Mouse (Mus musculus) MEL (cell line): Measurements from ENCODE around the gene Akap12. TPM values are rescaled to one million over a fixed set of nuclear protein-coding genes. Genes with fewer than 3 reads are reported as not detected.

Experiments used
- DNase-seq: peaks from one replicate; pipeline ENCODE4 v3.0.0; 2011; ENCODE audit warnings: low read depth, low spot score
- H3K27ac ChIP-seq: 2 replicates; pipeline ENCODE4 v1.5.1; 2012; ENCODE audit warnings: low read depth, mild to moderate bottlenecking, control low read depth, low read length, moderate library complexity; ENCODE audit not compliant: control insufficient read depth
- H3K27me3 ChIP-seq, 2 experiments: fragments of 150-350 bp in 1 of 2; sonication (generic) in 1 of 2; 2 replicates each; pipeline ENCODE4 v1.6.1; 2012; ENCODE audit warnings: low read length in 2 of 2, mild to moderate bottlenecking in 2 of 2, improper control_type of control experiment in 1 of 2, moderate library complexity in 1 of 2; ENCODE audit not compliant: insufficient read depth in 2 of 2, control insufficient read depth in 1 of 2
- H3K36me3 ChIP-seq, 2 experiments: 2 replicates each; pipeline ENCODE4 v1.6.1; 2012 to 2014; ENCODE audit warnings: low read length in 2 of 2, improper control_type of control experiment in 1 of 2, inconsistent platforms in 1 of 2, mild to moderate bottlenecking in 1 of 2; ENCODE audit not compliant: insufficient read depth in 2 of 2, control insufficient read depth in 1 of 2
- H3K4me1 ChIP-seq, 2 experiments: fragments of 150-350 bp in 1 of 2; sonication (generic) in 1 of 2; 2 replicates each; pipeline ENCODE4 v1.6.1; 2012; ENCODE audit warnings: low read length in 2 of 2, improper control_type of control experiment in 1 of 2, mild to moderate bottlenecking in 1 of 2; ENCODE audit not compliant: insufficient read depth in 2 of 2, control insufficient read depth in 1 of 2
- H3K4me3 ChIP-seq, 2 experiments: fragments of 150-350 bp in 1 of 2; sonication (generic) in 1 of 2; 2 replicates each; pipeline ENCODE4 v1.5.1; 2012; ENCODE audit warnings: low read depth in 2 of 2, low read length in 2 of 2, mild to moderate bottlenecking in 2 of 2, moderate library complexity in 2 of 2, control low read depth in 1 of 2, improper control_type of control experiment in 1 of 2; ENCODE audit not compliant: control insufficient read depth in 1 of 2, insufficient read depth in 1 of 2
- H3K79me2 ChIP-seq: 2 replicates; pipeline ENCODE4 v1.6.1; 2012; ENCODE audit warnings: mild to moderate bottlenecking, low read length, moderate library complexity; ENCODE audit not compliant: control insufficient read depth, poor library complexity, insufficient read depth
- H3K9ac ChIP-seq: 2 replicates; pipeline ENCODE4 v1.6.1; 2012; ENCODE audit warnings: low read depth, mild to moderate bottlenecking, control low read depth, low read length, moderate library complexity; ENCODE audit not compliant: control insufficient read depth, poor library complexity, severe bottlenecking
- H3K9me3 ChIP-seq: fragments of 150-350 bp; sonication (generic); replicated peaks from 2 replicates; pipeline ENCODE4 v1.6.1; 2012; ENCODE audit warnings: mild to moderate bottlenecking, low read length, improper control_type of control experiment, moderate library complexity; ENCODE audit not compliant: insufficient read depth
- BHLHE40 ChIP-seq: IDR thresholded peaks from 2 replicates; pipeline ENCODE4 v1.6.1; 2012; ENCODE audit warnings: low read depth, mild to moderate bottlenecking, inconsistent platforms, low read length, improper control_type of control experiment, borderline replicate concordance
- CHD1 ChIP-seq: IDR thresholded peaks from 2 replicates; pipeline ENCODE4 v1.6.1; 2012; ENCODE audit warnings: low read depth, mild to moderate bottlenecking, inconsistent platforms, low read length, improper control_type of control experiment
- CHD2 ChIP-seq: IDR thresholded peaks from 2 replicates; pipeline ENCODE4 v1.6.1; 2011; ENCODE audit warnings: low read length, improper control_type of control experiment
- CTCF ChIP-seq, 3 experiments: IDR thresholded peaks in 2 of 3; conservative IDR thresholded peaks in 1 of 3; 2 replicates each; pipeline ENCODE4 v1.5.1; 2011 to 2012; ENCODE audit warnings: low read length in 3 of 3, low read depth in 2 of 3, mild to moderate bottlenecking in 2 of 3, improper control_type of control experiment in 1 of 3, inconsistent platforms in 1 of 3, mixed read lengths in 1 of 3, moderate library complexity in 1 of 3; ENCODE audit not compliant: control insufficient read depth in 1 of 3, insufficient read depth in 1 of 3, poor library complexity in 1 of 3, severe bottlenecking in 1 of 3
- ELF1 ChIP-seq: IDR thresholded peaks from 2 replicates; pipeline ENCODE4 v1.6.1; 2014; ENCODE audit warnings: low read depth, mild to moderate bottlenecking, inconsistent platforms, low read length, improper control_type of control experiment, moderate library complexity
- GABPA ChIP-seq: IDR thresholded peaks from 2 replicates; pipeline ENCODE4 v1.6.1; 2012; ENCODE audit warnings: low read depth, mild to moderate bottlenecking, inconsistent platforms, low read length, improper control_type of control experiment, moderate library complexity
- GATA1 ChIP-seq: IDR thresholded peaks from 2 replicates; pipeline ENCODE4 v1.6.1; 2011; ENCODE audit warnings: low read depth, low read length, improper control_type of control experiment
- JUND ChIP-seq: IDR thresholded peaks from 2 replicates; pipeline ENCODE4 v1.6.1; 2011; ENCODE audit warnings: low read depth, mild to moderate bottlenecking, improper control_type of control experiment, low read length
- MAZ ChIP-seq: IDR thresholded peaks from 2 replicates; pipeline ENCODE4 v1.6.1; 2012; ENCODE audit warnings: low read depth, mild to moderate bottlenecking, inconsistent platforms, low read length, improper control_type of control experiment
- MYC ChIP-seq: IDR thresholded peaks from 2 replicates; pipeline ENCODE4 v1.6.1; 2011; ENCODE audit warnings: low read depth, mild to moderate bottlenecking, low read length, improper control_type of control experiment, moderate library complexity
- NELFE ChIP-seq: IDR thresholded peaks from 2 replicates; pipeline ENCODE4 v1.6.1; 2011; ENCODE audit warnings: low read depth, low read length, improper control_type of control experiment
- POLR2AphosphoS2 ChIP-seq: IDR thresholded peaks from 2 replicates; pipeline ENCODE4 v1.6.1; 2011; ENCODE audit warnings: low read length, improper control_type of control experiment
- RAD21 ChIP-seq: IDR thresholded peaks from 2 replicates; pipeline ENCODE4 v1.6.1; 2011; ENCODE audit warnings: mild to moderate bottlenecking, low read depth, low read length, improper control_type of control experiment
- RCOR1 ChIP-seq: IDR thresholded peaks from 2 replicates; pipeline ENCODE4 v1.6.1; 2012; ENCODE audit warnings: low read depth, mild to moderate bottlenecking, inconsistent platforms, low read length, improper control_type of control experiment
- SMC3 ChIP-seq: IDR thresholded peaks from 2 replicates; pipeline ENCODE4 v1.6.1; 2011; ENCODE audit warnings: low read depth, low read length, improper control_type of control experiment
- TBP ChIP-seq: IDR thresholded peaks from 2 replicates; pipeline ENCODE4 v1.8.0; 2011; ENCODE audit warnings: low read depth, low read length, improper control_type of control experiment
- UBTF ChIP-seq: IDR thresholded peaks from 2 replicates; pipeline ENCODE4 v1.6.1; 2012; ENCODE audit warnings: low read depth, mild to moderate bottlenecking, inconsistent platforms, low read length, improper control_type of control experiment, moderate library complexity, borderline replicate concordance; ENCODE audit not compliant: insufficient read depth
- USF1 ChIP-seq: IDR thresholded peaks from 2 replicates; pipeline ENCODE4 v1.6.1; 2014; ENCODE audit warnings: low read depth, mild to moderate bottlenecking, inconsistent platforms, low read length, improper control_type of control experiment, moderate library complexity
- USF2 ChIP-seq, 2 experiments: IDR thresholded peaks; 2 replicates each; pipeline ENCODE4 v1.6.1; 2011 to 2012; ENCODE audit warnings: improper control_type of control experiment in 2 of 2, low read length in 2 of 2, borderline replicate concordance in 1 of 2, inconsistent platforms in 1 of 2, low read depth in 1 of 2, mild to moderate bottlenecking in 1 of 2; ENCODE audit not compliant: insufficient read depth in 1 of 2
- ZC3H11A ChIP-seq: IDR thresholded peaks from 2 replicates; pipeline ENCODE4 v1.6.1; 2012; ENCODE audit warnings: low read depth, mild to moderate bottlenecking, inconsistent platforms, low read length, improper control_type of control experiment
- ZKSCAN1 ChIP-seq: IDR thresholded peaks from 2 replicates; pipeline ENCODE4 v1.6.1; 2012; ENCODE audit warnings: low read depth, mild to moderate bottlenecking, inconsistent platforms, low read length, improper control_type of control experiment, moderate library complexity
- ZNF384 ChIP-seq: IDR thresholded peaks from 2 replicates; pipeline ENCODE4 v1.6.1; 2012; ENCODE audit warnings: low read depth, mild to moderate bottlenecking, inconsistent platforms, low read length, improper control_type of control experiment
- polyA plus RNA-seq, 2 experiments: library from polyadenylated mRNA; stranded (reverse) in 1 of 2; unstranded in 1 of 2; fragments of >175 nt in 1 of 2; fragments of >200 nt in 1 of 2; gene quantifications; 2 replicates each; pipeline versions ENCODE4 v1.2.1 to v1.2.4; 2012; ENCODE audit warnings: low replicate concordance in 2 of 2, low read depth in 1 of 2; ENCODE audit not compliant: insufficient read length in 2 of 2, insufficient read depth in 1 of 2, missing spikeins in 1 of 2
- total RNA-seq: library from RNA; depleted of rRNA; stranded (reverse); fragments of 300-350 nt; gene quantifications from 2 replicates; pipeline ENCODE4 v1.2.3, GENCODE M21; 2012

Akap12 gene
- total and polyA plus RNA-seq, 3 experiments = 0.08 to 0.42 TPM; not detected in 1

DNA sequence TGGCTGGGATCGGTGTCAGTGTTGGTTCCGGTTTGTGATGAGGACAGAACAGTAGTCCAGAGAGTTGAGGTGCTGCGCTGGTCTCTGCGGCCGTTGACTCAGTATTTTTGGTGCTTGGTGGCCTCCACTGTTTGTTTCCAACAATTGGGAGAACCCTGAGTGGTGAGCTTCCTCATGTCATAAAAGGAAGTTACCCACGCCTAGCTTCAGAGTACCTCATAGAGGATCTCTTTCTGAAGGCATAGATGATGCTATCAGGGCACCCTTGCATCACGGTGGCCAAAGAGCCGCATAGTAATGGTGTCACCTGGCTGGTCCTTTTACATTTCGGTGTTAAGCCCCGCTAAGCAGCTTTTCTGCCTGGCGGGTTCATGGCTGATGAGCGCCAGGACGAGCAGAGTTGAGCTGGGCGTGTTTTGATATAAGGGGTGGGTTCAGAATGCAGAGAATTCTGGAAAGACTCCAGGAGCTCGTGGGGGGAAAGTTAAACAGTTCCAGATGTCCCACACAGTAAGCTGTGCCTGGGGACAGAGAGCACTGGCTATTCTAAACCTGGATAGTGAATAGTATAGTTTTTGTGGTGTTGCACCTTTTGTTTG lies 72.8 kb downstream of the Akap12 start:
- TF ChIP-seq POLR2AphosphoS2 = no peak
- no peak for TF ChIP-seq UBTF
- TF ChIP-seq GATA1 = 0 out of 2 replicates have a peak, but pooled peaks have one; percentile 16
- TF ChIP-seq SMC3 = 0 out of 2 replicates have a peak, but pooled peaks have one; percentile 5
- Histone ChIP-seq H3K4me1 (0 out of 4 replicates have a peak, but pooled peaks cover 0 to 2% of the 10 kb centered on the region in 2 experiments), H3K27me3 (no peaks in the 10 kb centered on the region), H3K4me3 (peak overlapping the region; percentile 30 to 40; a peak in 3 of 4 replicates), H3K27ac (no peak overlapping the region), H3K9me3 (no peaks in the 10 kb centered on the region), H3K9ac (peak overlapping the region; percentile 25; the same call in 1 of the 2 replicates), H3K79me2 (no peaks in the 10 kb centered on the region), H3K36me3 (peaks cover 0 to 8% of the 10 kb centered on the region in 2 experiments; a peak in 2 of 4 replicates)
- DNase-seq = peak; percentile 70

GRCm38 (mm10) chr10:4341430-4341829 lies 75.2 kb downstream of the Akap12 start:
- Histone ChIP-seq H3K27me3 (no peaks in the 10 kb centered on the region), H3K4me3 (no peak overlapping the region), H3K36me3 (peaks cover 0 to 10% of the 10 kb centered on the region in 2 experiments; a peak in 2 of 4 replicates), H3K4me1 (0 out of 4 replicates have a peak, but pooled peaks cover 0 to 2% of the 10 kb centered on the region in 2 experiments), H3K9me3 (no peaks in the 10 kb centered on the region), H3K9ac (peak overlapping the region; percentile 48), H3K27ac (no peak overlapping the region), H3K79me2 (no peaks in the 10 kb centered on the region)
- DNase-seq = peak; percentile 81
- TF ChIP-seq USF1 = no peak
- TF ChIP-seq RAD21 = peak; percentile 56
- TF ChIP-seq GABPA = no peak
- TF ChIP-seq MAZ = peak; percentile 88; the same call in 1 of the 2 replicates
- TF ChIP-seq SMC3 = peak; percentile 53
- peak; percentile 2; the same call in 1 of the 2 replicates for TF ChIP-seq ZC3H11A
- TF ChIP-seq CTCF (IDR thresholded peaks at IDR 0.05 in 2 of 3, conservative IDR thresholded peaks at IDR 0.05 in 1 of 3; ENCODE audit: control insufficient read depth in 1 of 3, insufficient read depth in 1 of 3, low read depth in 2 of 3, low read length in 3 of 3, poor library complexity in 1 of 3, severe bottlenecking in 1 of 3) = peak; percentile 36 to 74 (median 57)

- peaks cover 0 to 3% of the 10 kb centered on the region in 2 experiments; a peak in 1 of 4 replicates for H3K36me3 ChIP-seq
- H3K27me3 ChIP-seq = no peaks in the 10 kb centered on the region
- H3K79me2 ChIP-seq = no peaks in the 10 kb centered on the region
- H3K4me1 ChIP-seq = no peaks in the 10 kb centered on the region
- peak overlapping the region; percentile 43 to 52; a peak in 3 of 4 replicates for H3K4me3 ChIP-seq
- H3K27ac ChIP-seq = no peak overlapping the region
- H3K9ac ChIP-seq = peak overlapping the region; percentile 72
- H3K9me3 ChIP-seq = no peaks in the 10 kb centered on the region
- peak; percentile 92 for DNase-seq
- no peak for TF ChIP-seq GATA1
- no peak for TF ChIP-seq RCOR1
- no peak for TF ChIP-seq MYC
- no peak for TF ChIP-seq CHD1
- TF ChIP-seq NELFE = no peak
- no peak for TF ChIP-seq CHD2
- TF ChIP-seq UBTF = peak; percentile 59; the same call in 1 of the 2 replicates
- peak; percentile 71 for TF ChIP-seq RAD21
- TF ChIP-seq TBP = peak; percentile 38; the same call in 1 of the 2 replicates
- no peak for TF ChIP-seq USF2 (IDR thresholded peaks at IDR 0.05; ENCODE audit: borderline replicate concordance in 1 of 2, insufficient read depth in 1 of 2, low read depth in 1 of 2, low read length in 2 of 2)
- no peak for TF ChIP-seq BHLHE40
- no peak for TF ChIP-seq ZNF384
- peak; percentile 51 for TF ChIP-seq ZC3H11A
- no peak for TF ChIP-seq ZKSCAN1
- no peak for TF ChIP-seq GABPA
- TF ChIP-seq ELF1 = no peak
- TF ChIP-seq JUND = no peak
- TF ChIP-seq CTCF (IDR thresholded peaks at IDR 0.05 in 2 of 3, conservative IDR thresholded peaks at IDR 0.05 in 1 of 3; ENCODE audit: control insufficient read depth in 1 of 3, insufficient read depth in 1 of 3, low read depth in 2 of 3, low read length in 3 of 3, poor library complexity in 1 of 3, severe bottlenecking in 1 of 3) = peak; percentile 65 to 98 (median 93); a peak in 5 of 6 replicates
Observed at GRCm38 (mm10) chr10:4346489-4347135, 80.4 kb downstream of the Akap12 start.
